Mouse (Mus musculus): Measurements from ENCODE around the gene Slc43a2. TPM values are rescaled to one million over a fixed set of nuclear protein-coding genes. Genes with fewer than 3 reads are reported as not detected.

Slc43a2 gene
- polyA plus RNA-seq, 1 experiment from 2014 or later, result 16.6 TPM

DNA sequence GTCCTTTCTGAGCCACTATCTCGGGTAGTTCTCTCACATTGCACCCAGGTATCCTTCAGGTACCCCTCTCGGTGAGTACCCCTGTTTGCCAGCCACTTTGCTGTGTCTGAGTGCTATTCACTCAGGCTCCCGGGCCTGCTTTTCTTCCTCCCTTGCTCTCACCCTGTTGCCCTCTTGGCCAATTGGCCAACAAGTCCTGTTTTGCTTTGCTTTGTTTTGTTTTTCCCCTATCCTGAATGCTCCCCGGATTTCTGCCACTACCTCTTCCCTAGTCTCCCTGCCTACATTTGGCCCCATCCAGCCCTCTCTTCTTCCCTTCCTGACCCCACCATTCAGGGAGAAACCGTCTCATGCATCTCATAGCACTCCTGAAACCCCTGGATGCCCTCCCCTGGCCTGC lies 54.5 kb downstream of the Slc43a2 start:
- H3K27ac ChIP-seq, result no peak overlapping the region
- DNase-seq (ENCODE audit: low spot score) (no peak), ATAC-seq (replicated peaks; ENCODE audit: low FRiP score, low read depth) (no peak)
- H3K9me3 ChIP-seq (replicated peaks; ENCODE audit: low read length), result no peaks in the 10 kb centered on the region
- peaks cover 13% of the 10 kb centered on the region for H3K4me1 ChIP-seq (replicated peaks; ENCODE audit: insufficient read depth, low read length)
- H3K9ac ChIP-seq (ENCODE audit: low read depth, low read length), result no peak overlapping the region
- no peak overlapping the region for H3K4me2 ChIP-seq (ENCODE audit: low read length)
- 82% methylated on average over 5 of the region's 5 CpGs for WGBS
- H3K36me3 ChIP-seq (ENCODE audit: insufficient read depth, low read length), result no peaks in the 10 kb centered on the region
- no peaks in the 10 kb centered on the region for H3K27me3 ChIP-seq (ENCODE audit: insufficient read depth, low read length)
- no peak overlapping the region for H3K4me3 ChIP-seq (replicated peaks; ENCODE audit: low read depth, low read length)
- no peak for TF ChIP-seq CTCF (IDR thresholded peaks at IDR 0.05; ENCODE audit: low read depth)

DNA sequence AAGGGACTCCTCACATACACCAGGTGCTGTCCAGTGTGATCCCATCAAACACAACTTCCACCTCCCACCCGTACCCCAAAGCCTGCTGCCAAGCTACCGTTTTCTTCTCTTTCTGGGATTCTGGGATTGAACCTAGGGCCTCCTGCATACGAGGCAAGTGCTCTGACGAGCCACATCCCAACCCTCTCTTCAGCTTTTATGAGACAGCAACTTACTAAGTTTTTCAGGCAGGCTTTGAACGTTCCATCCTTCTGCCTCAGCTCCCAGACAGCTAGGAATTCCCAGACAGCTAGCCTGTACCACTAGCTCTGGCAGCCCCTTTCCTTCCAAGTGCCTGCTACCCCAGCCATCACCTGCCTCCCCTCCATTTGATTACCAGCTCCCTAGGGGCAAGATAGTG lies 55.5 kb downstream of the Slc43a2 start:
- WGBS, result 81% methylated on average over 5 of the region's 5 CpGs
- TF ChIP-seq CTCF (IDR thresholded peaks at IDR 0.05; ENCODE audit: low read depth), result no peak
- H3K4me3 ChIP-seq (replicated peaks; ENCODE audit: low read depth, low read length), result no peak overlapping the region

DNA sequence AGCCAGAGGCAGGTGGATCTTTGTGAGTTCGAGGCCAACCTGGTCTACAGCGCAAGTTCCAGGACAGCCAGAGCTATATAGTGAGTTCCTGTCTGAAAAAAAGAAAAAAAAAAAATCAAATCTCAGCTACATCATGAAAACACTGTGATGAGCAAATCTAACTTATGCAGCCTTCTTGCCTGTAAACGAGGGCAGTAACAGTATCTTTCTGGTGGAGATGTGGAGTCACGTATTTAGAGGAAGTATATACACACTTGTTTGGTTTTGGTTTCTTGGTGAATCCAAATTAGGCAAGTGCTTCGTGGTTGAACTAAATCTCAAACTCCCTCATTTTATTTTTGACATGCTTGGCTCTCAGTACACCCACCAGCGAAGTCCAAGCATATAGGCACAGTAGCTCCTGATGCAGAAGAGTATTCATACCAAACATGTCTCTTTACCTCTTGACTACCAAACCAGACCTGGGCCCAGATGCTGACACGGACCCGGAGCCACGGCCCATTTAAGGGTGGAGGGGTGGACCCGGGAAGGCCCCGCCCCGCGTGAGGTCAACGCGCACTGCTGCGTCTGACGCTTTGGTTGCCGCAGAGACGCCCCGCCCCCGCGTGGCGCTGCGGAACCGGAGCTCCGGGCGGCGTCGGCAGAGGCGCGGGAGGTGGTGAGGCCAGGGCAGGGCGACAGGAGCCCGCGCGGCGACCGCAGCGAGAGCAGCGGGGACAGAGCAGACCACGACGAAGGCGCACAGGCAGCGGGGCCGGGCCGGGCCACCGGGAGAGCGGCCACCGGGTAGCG lies 56.2 kb downstream of the Slc43a2 start, which contains the start of gene Pitpna:
TSS of gene Pitpna (plus strand) at position 605 of the 792 bp plus-strand sequence.
- H3K9me3 ChIP-seq (replicated peaks; ENCODE audit: low read length), result no peaks in the 10 kb centered on the region
- DNase-seq (ENCODE audit: low spot score) (peak; percentile 97), ATAC-seq (replicated peaks; ENCODE audit: low FRiP score, low read depth) (peak; percentile 89)
- peak within 1 kb of the TSS; percentile 80 for H3K9ac ChIP-seq (ENCODE audit: low read depth, low read length)
- H3K27me3 ChIP-seq (ENCODE audit: insufficient read depth, low read length), result no peaks in the 10 kb centered on the region
- peak within 1 kb of the TSS; percentile 90 for H3K27ac ChIP-seq
- 4% methylated on average over 49 of the region's 49 CpGs for WGBS
- H3K4me2 ChIP-seq (ENCODE audit: low read length), result peak within 1 kb of the TSS; percentile 96
- H3K4me3 ChIP-seq (replicated peaks; ENCODE audit: low read depth, low read length), result peak within 1 kb of the TSS; percentile 87
- H3K36me3 ChIP-seq (ENCODE audit: insufficient read depth, low read length), result no peaks in the 10 kb centered on the region
- TF ChIP-seq CTCF (IDR thresholded peaks at IDR 0.05; ENCODE audit: low read depth), result peak; percentile 27
- H3K4me1 ChIP-seq (replicated peaks; ENCODE audit: insufficient read depth, low read length), result peaks cover 13% of the 10 kb centered on the region

More for the DNA sequence above, 55.5 kb downstream of the Slc43a2 start:
- no peaks in the 10 kb centered on the region for H3K27me3 ChIP-seq (ENCODE audit: insufficient read depth, low read length)
- no peaks in the 10 kb centered on the region for H3K9me3 ChIP-seq (replicated peaks; ENCODE audit: low read length)
- DNase-seq (ENCODE audit: low spot score) (no peak), ATAC-seq (replicated peaks; ENCODE audit: low FRiP score, low read depth) (no peak)
- no peaks in the 10 kb centered on the region for H3K36me3 ChIP-seq (ENCODE audit: insufficient read depth, low read length)
- no peak overlapping the region for H3K4me2 ChIP-seq (ENCODE audit: low read length)
- H3K27ac ChIP-seq, result no peak overlapping the region
- H3K4me1 ChIP-seq (replicated peaks; ENCODE audit: insufficient read depth, low read length), result peaks cover 13% of the 10 kb centered on the region
- no peak overlapping the region for H3K9ac ChIP-seq (ENCODE audit: low read depth, low read length)

DNA sequence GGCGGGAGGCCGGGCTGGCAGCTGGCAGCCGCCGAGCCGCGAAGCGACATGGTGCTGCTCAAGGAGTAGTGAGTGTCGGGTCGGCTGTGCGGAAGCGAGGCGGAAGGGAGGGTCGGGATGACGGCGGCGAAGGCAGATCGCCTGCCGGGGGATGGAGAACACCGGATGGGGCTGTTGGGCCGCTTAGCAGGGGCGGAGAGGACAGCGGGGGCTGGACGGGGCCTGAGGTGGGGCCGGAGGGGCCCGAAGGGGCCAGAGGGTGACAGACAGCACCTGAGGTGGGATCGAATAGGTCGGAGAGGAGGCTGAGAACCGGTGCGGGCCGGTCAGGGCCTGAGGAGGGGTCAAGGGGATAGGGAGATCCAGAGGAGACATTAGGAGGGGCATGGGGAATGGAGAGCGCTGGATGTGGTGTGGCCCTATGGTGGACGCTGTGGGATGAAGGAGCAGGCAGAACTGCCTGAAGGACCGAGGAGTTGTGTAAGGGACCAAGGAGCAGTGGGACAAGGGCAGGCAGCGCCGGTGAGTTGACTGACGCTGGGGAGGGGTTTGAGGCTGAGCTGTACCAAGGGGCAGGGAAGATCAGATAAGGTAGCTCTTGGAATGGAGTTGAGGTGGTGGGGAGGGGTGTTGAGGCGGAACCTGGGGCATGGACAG lies 56.9 kb downstream of the Slc43a2 start:
- Histone ChIP-seq H3K4me2 (ENCODE audit: low read length) (peak overlapping the region; percentile 96), H3K9me3 (replicated peaks; ENCODE audit: low read length) (no peaks in the 10 kb centered on the region), H3K9ac (ENCODE audit: low read depth, low read length) (peak overlapping the region; percentile 80), H3K27me3 (ENCODE audit: insufficient read depth, low read length) (no peaks in the 10 kb centered on the region), H3K4me1 (replicated peaks; ENCODE audit: insufficient read depth, low read length) (peaks cover 13% of the 10 kb centered on the region), H3K4me3 (replicated peaks; ENCODE audit: low read depth, low read length) (peak overlapping the region; percentile 87), H3K27ac (peak overlapping the region; percentile 90), H3K36me3 (ENCODE audit: insufficient read depth, low read length) (no peaks in the 10 kb centered on the region)
- 1% methylated on average over 37 of the region's 37 CpGs for WGBS
- peak; percentile 73 for DNase-seq (ENCODE audit: low spot score)
- no peak for TF ChIP-seq CTCF (IDR thresholded peaks at IDR 0.05; ENCODE audit: low read depth)
- ATAC-seq (replicated peaks; ENCODE audit: low FRiP score, low read depth), result peak; percentile 67

DNA sequence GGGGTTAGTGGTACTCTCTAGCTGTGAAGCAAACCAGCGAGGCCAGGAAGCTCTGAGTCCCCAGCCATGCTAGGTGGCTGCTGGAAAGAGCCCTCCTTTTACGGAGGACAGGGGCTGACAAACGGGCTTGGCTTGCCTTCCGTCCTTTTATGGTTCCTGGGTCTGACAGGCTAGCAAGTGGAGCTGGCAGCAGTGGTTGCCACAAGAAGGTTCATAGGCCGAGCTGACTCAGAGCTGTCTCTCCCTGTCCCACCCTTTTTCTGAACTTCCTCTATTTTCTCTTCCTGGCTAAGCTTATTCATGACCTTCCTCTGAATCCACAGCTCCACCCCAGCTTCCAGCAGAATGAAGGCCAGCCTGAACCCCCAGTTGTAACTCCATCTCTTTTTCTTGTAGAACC lies 61.1 kb downstream of the Slc43a2 start:
- DNase-seq (ENCODE audit: low spot score), result no peak
- whole genome bisulfite sequencing, result 73% methylated on average over 5 of the region's 5 CpGs
- Histone ChIP-seq H3K27ac (no peak overlapping the region), H3K9ac (ENCODE audit: low read depth, low read length) (no peak overlapping the region), H3K36me3 (ENCODE audit: insufficient read depth, low read length) (peaks cover 5% of the 10 kb centered on the region; the same call in 1 of the 2 replicates), H3K4me2 (ENCODE audit: low read length) (no peak overlapping the region), H3K27me3 (ENCODE audit: insufficient read depth, low read length) (no peaks in the 10 kb centered on the region), H3K9me3 (replicated peaks; ENCODE audit: low read length) (no peaks in the 10 kb centered on the region), H3K4me1 (replicated peaks; ENCODE audit: insufficient read depth, low read length) (peaks cover 10% of the 10 kb centered on the region), H3K4me3 (replicated peaks; ENCODE audit: low read depth, low read length) (no peak overlapping the region)
- TF ChIP-seq CTCF (IDR thresholded peaks at IDR 0.05; ENCODE audit: low read depth), result no peak
- no peak for ATAC-seq (replicated peaks; ENCODE audit: low FRiP score, low read depth)

DNA sequence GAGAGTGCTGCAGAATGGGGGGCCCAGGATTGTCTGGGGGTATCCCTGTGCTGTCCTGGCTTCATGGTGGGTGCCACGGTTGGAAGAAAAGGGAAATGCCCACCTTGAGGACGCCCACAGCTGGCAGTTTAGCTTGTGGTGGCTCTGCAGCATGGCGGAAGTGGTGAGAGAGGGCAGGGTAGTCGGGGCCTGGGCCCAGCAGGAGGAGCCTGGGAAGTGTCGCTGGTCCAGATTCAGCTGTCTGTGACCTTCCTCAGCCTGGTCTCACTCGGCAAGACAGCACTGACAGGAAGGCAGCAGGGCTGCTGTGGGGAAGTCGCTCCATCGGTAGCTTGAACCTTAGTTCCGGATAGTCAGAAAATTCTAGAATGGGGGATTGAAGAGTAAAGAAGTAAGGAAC lies 62.9 kb downstream of the Slc43a2 start:
- Histone ChIP-seq H3K9me3 (replicated peaks; ENCODE audit: low read length) (no peaks in the 10 kb centered on the region), H3K9ac (ENCODE audit: low read depth, low read length) (no peak overlapping the region), H3K27me3 (ENCODE audit: insufficient read depth, low read length) (no peaks in the 10 kb centered on the region), H3K4me2 (ENCODE audit: low read length) (no peak overlapping the region), H3K36me3 (ENCODE audit: insufficient read depth, low read length) (peaks cover 20% of the 10 kb centered on the region), H3K4me1 (replicated peaks; ENCODE audit: insufficient read depth, low read length) (peaks cover 1% of the 10 kb centered on the region; the same call in 1 of the 2 replicates), H3K4me3 (replicated peaks; ENCODE audit: low read depth, low read length) (no peak overlapping the region), H3K27ac (no peak overlapping the region)
- ATAC-seq (replicated peaks; ENCODE audit: low FRiP score, low read depth) (no peak), DNase-seq (ENCODE audit: low spot score) (no peak)
- TF ChIP-seq CTCF (IDR thresholded peaks at IDR 0.05; ENCODE audit: low read depth), result no peak
- 77% methylated on average over 9 of the region's 9 CpGs for WGBS

Measured in kidney, postnatal 0 days (tissue).